Mouse (Mus musculus) stomach, embryonic 15.5 days (tissue): ENCODE measurements around the gene Col28a1. TPM values are rescaled to one million over a fixed set of nuclear protein-coding genes. Genes with fewer than 3 reads are reported as not detected.

Experiments
- ATAC-seq: fragments of 200-750 bp; cut with Nextera tagmentation; 2 replicates; pipeline ENCODE4 v1.8.0; 2017; ENCODE audit warnings: low read depth, moderate number of reproducible peaks, moderate TSS enrichment; ENCODE audit not compliant: insufficient read depth, low FRiP score
- H3K27ac ChIP-seq: fragments of 300-500 bp; sonication (generic); 2 replicates; pipeline ENCODE4 v1.5.1; 2015; ENCODE audit warnings: mild to moderate bottlenecking, inconsistent platforms
- H3K27me3 ChIP-seq: fragments of 300-500 bp; sonication (generic); replicated peaks from 2 replicates; pipeline ENCODE4 v1.6.1; 2015; ENCODE audit warnings: inconsistent platforms
- H3K36me3 ChIP-seq: fragments of 300-500 bp; sonication (generic); 2 replicates; pipeline ENCODE4 v1.6.1; 2015; ENCODE audit warnings: inconsistent platforms
- H3K4me1 ChIP-seq: fragments of 300-500 bp; sonication (generic); 2 replicates; pipeline ENCODE4 v1.6.1; 2015; ENCODE audit warnings: inconsistent platforms
- H3K4me2 ChIP-seq: fragments of 300-500 bp; sonication (generic); 2 replicates; pipeline ENCODE4 v1.6.1; 2015; ENCODE audit warnings: mild to moderate bottlenecking, inconsistent platforms
- H3K4me3 ChIP-seq: fragments of 300-500 bp; sonication (generic); replicated peaks from 2 replicates; pipeline ENCODE4 v1.5.1; 2015; ENCODE audit warnings: inconsistent platforms
- H3K9ac ChIP-seq: fragments of 300-500 bp; sonication (generic); 2 replicates; pipeline ENCODE4 v1.6.1; 2015; ENCODE audit warnings: inconsistent platforms
- H3K9me3 ChIP-seq: fragments of 300-500 bp; sonication (generic); 2 replicates; pipeline ENCODE4 v1.6.1; 2016; ENCODE audit warnings: inconsistent platforms
- WGBS: fragments of 180-500 bp; shearing (Covaris S2); methylation state at CpG from one replicate; pipeline ENCODE4 v1.1.7; 2015; 5-methylcytosine and 5-hydroxymethylcytosine counted together
- polyA plus RNA-seq: library from polyadenylated mRNA; unstranded; fragments of >200 nt; fragmentation: Nextera tagmentation; extraction: Ambion mirVana; gene quantifications from 2 replicates; pipeline ENCODE4 v1.2.1, GENCODE M21; 2015

The Col28a1 gene
- polyA plus RNA-seq, 1 experiment from 2014 or later, result 2.0 TPM

GRCm38 (mm10) chr6:7971020-7971760 lies 221.2 kb downstream of the Col28a1 start:
- Histone ChIP-seq H3K4me3 (no peak overlapping the region), H3K27ac (no peak overlapping the region), H3K27me3 (no peaks in the 10 kb centered on the region), H3K9ac (no peak overlapping the region), H3K4me2 (no peak overlapping the region), H3K4me1 (no peaks in the 10 kb centered on the region), H3K9me3 (no peaks in the 10 kb centered on the region), H3K36me3 (no peaks in the 10 kb centered on the region)
- 48% methylated on average over 5 of the region's 5 CpGs for WGBS
- ATAC-seq, result no peak

- no peak for ATAC-seq
- Histone ChIP-seq H3K4me2 (no peak overlapping the region), H3K4me3 (no peak overlapping the region), H3K9me3 (no peaks in the 10 kb centered on the region), H3K36me3 (no peaks in the 10 kb centered on the region), H3K27me3 (no peaks in the 10 kb centered on the region), H3K4me1 (no peaks in the 10 kb centered on the region), H3K9ac (no peak overlapping the region), H3K27ac (no peak overlapping the region)
- 75% methylated on average over 4 of the region's 4 CpGs for WGBS
Measured at GRCm38 (mm10) chr6:7969376-7969775, 223.0 kb downstream of the Col28a1 start.

- Histone ChIP-seq H3K27ac (no peak overlapping the region), H3K4me2 (no peak overlapping the region)
- 33% methylated on average over 11 of the region's 11 CpGs for WGBS
Measured at GRCm38 (mm10) chr6:7965833-7966522, 226.4 kb downstream of the Col28a1 start.

GRCm38 (mm10) chr6:7962749-7963148 lies 229.7 kb downstream of the Col28a1 start:
- Histone ChIP-seq H3K9me3 (no peaks in the 10 kb centered on the region), H3K9ac (no peak overlapping the region), H3K27me3 (no peaks in the 10 kb centered on the region), H3K4me2 (no peak overlapping the region), H3K27ac (no peak overlapping the region), H3K4me3 (no peak overlapping the region), H3K36me3 (no peaks in the 10 kb centered on the region), H3K4me1 (no peaks in the 10 kb centered on the region)
- ATAC-seq, result no peak
- WGBS, result 81% methylated on average over 7 of the region's 7 CpGs

More at GRCm38 (mm10) chr6:7965833-7966522, 226.4 kb downstream of the Col28a1 start:
- ATAC-seq, result peak; percentile 77; the same call in 1 of the 2 replicates
- Histone ChIP-seq H3K9ac (no peak overlapping the region), H3K27me3 (no peaks in the 10 kb centered on the region), H3K4me3 (no peak overlapping the region), H3K36me3 (no peaks in the 10 kb centered on the region), H3K9me3 (no peaks in the 10 kb centered on the region), H3K4me1 (no peaks in the 10 kb centered on the region)

- Histone ChIP-seq H3K4me1 (no peaks in the 10 kb centered on the region), H3K9ac (no peak overlapping the region), H3K9me3 (no peaks in the 10 kb centered on the region), H3K27ac (no peak overlapping the region), H3K27me3 (no peaks in the 10 kb centered on the region), H3K4me3 (no peak overlapping the region), H3K4me2 (no peak overlapping the region), H3K36me3 (no peaks in the 10 kb centered on the region)
- WGBS, result 51% methylated on average over 2 of the region's 2 CpGs
- ATAC-seq, result no peak
Measured at GRCm38 (mm10) chr6:7952208-7952607, 240.2 kb downstream of the Col28a1 start.

- no peak overlapping the region for H3K9ac ChIP-seq
- no peaks in the 10 kb centered on the region for H3K9me3 ChIP-seq
- H3K4me1 ChIP-seq, result no peaks in the 10 kb centered on the region
- H3K4me2 ChIP-seq, result no peak overlapping the region
- H3K27me3 ChIP-seq, result no peaks in the 10 kb centered on the region
- ATAC-seq, result no peak
- H3K36me3 ChIP-seq, result no peaks in the 10 kb centered on the region
- no peak overlapping the region for H3K4me3 ChIP-seq
- no peak overlapping the region for H3K27ac ChIP-seq
Measured at GRCm38 (mm10) chr6:7951778-7952177, 240.6 kb downstream of the Col28a1 start.

Other genes with a start within 250 kb of the Col28a1 start
- 22.9 and 23.3 TPM in 2 replicates for gene Mios, start 16.6 kb upstream of the Col28a1 start, polyA plus RNA-seq
- gene Rpa3, start 66.6 kb upstream of the Col28a1 start, polyA plus RNA-seq, result 153 and 172 TPM in 2 replicates
- 25.7 and 29.5 TPM in 2 replicates for gene Umad1, start 66.7 kb upstream of the Col28a1 start, polyA plus RNA-seq
- gene Gm45062, start 66.8 kb upstream of the Col28a1 start, polyA plus RNA-seq, result 8.7 and 9.7 TPM in 2 replicates